Mouse (Mus musculus) intestine, postnatal 0 days (tissue): ENCODE data around the gene Soga3. TPM values are rescaled to one million over a fixed set of nuclear protein-coding genes. Genes with fewer than 3 reads are reported as not detected.

Experiments
- ATAC-seq: fragments of 200-750 bp; cut with Nextera tagmentation; 2 replicates; pipeline ENCODE4 v1.8.0; 2017; ENCODE audit warnings: mild to moderate bottlenecking, moderate TSS enrichment, moderate library complexity
- H3K27ac ChIP-seq: fragments of 300-500 bp; sonication (generic); 2 replicates; pipeline ENCODE4 v1.5.1; 2014; ENCODE audit warnings: mild to moderate bottlenecking, low read depth, low read length, moderate library complexity
- H3K27me3 ChIP-seq: fragments of 300-500 bp; sonication (generic); replicated peaks from 2 replicates; pipeline ENCODE4 v1.6.1; 2014; ENCODE audit warnings: low read length, mixed read lengths; ENCODE audit not compliant: control insufficient read depth, insufficient read depth
- H3K36me3 ChIP-seq: fragments of 300-500 bp; sonication (generic); 2 replicates; pipeline ENCODE4 v1.6.1; 2014; ENCODE audit warnings: mild to moderate bottlenecking, moderate library complexity; ENCODE audit not compliant: control insufficient read depth, insufficient read depth
- H3K4me1 ChIP-seq: fragments of 300-500 bp; sonication (generic); replicated peaks from 2 replicates; pipeline ENCODE4 v1.6.1; 2014; ENCODE audit warnings: antibody characterized with exemption, low read length, mixed read lengths; ENCODE audit not compliant: control insufficient read depth, insufficient read depth
- H3K4me2 ChIP-seq: fragments of 300-500 bp; sonication (generic); replicated peaks from 2 replicates; pipeline ENCODE4 v1.6.1; 2014; ENCODE audit warnings: low read depth, mild to moderate bottlenecking, moderate library complexity
- H3K4me3 ChIP-seq: fragments of 300-500 bp; sonication (generic); 2 replicates; pipeline ENCODE4 v1.5.1; 2014; ENCODE audit warnings: low read depth, low read length
- H3K9ac ChIP-seq: fragments of 300-500 bp; sonication (generic); 2 replicates; pipeline ENCODE4 v1.6.1; 2014; ENCODE audit warnings: mild to moderate bottlenecking, low read depth, low read length
- H3K9me3 ChIP-seq: fragments of 300-500 bp; sonication (generic); 2 replicates; pipeline ENCODE4 v1.6.1; 2016; ENCODE audit warnings: mixed run types; ENCODE audit not compliant: control insufficient read depth
- CTCF ChIP-seq: sonication (generic); IDR thresholded peaks from 2 replicates; pipeline ENCODE4 v1.5.1; 2016; ENCODE audit warnings: low read depth, mild to moderate bottlenecking, control low read depth, antibody characterized with exemption, moderate library complexity
- WGBS: fragments of 180-500 bp; shearing (Covaris S2); extraction: QIAGEN DNeasy Blood & Tissue Kit; methylation state at CpG from one replicate; pipeline ENCODE4 v1.1.7; 2014; 5-methylcytosine and 5-hydroxymethylcytosine counted together
- polyA plus RNA-seq: library from polyadenylated mRNA; unstranded; fragments of >200 nt; fragmentation: Nextera tagmentation; extraction: Ambion mirVana; gene quantifications from 2 replicates; pipeline ENCODE4 v1.2.1, GENCODE M21; 2015

The Soga3 gene
- polyA plus RNA-seq, 1 experiment from 2014 or later = 2.2 TPM

GRCm38 (mm10) chr10:29176881-29177280, 33.2 kb downstream of the Soga3 start:
- TF ChIP-seq CTCF = no peak
- Histone ChIP-seq H3K4me1 (no peaks in the 10 kb centered on the region), H3K27me3 (no peaks in the 10 kb centered on the region), H3K4me2 (no peak overlapping the region), H3K9ac (no peak overlapping the region), H3K4me3 (no peak overlapping the region), H3K36me3 (no peaks in the 10 kb centered on the region), H3K27ac (no peak overlapping the region), H3K9me3 (no peaks in the 10 kb centered on the region)
- WGBS = 86% methylated on average over 4 of the region's 4 CpGs
- ATAC-seq = no peak

- Histone ChIP-seq H3K27ac (no peak overlapping the region), H3K27me3 (no peaks in the 10 kb centered on the region), H3K4me2 (no peak overlapping the region), H3K4me3 (no peak overlapping the region), H3K9ac (no peak overlapping the region), H3K4me1 (no peaks in the 10 kb centered on the region), H3K9me3 (no peaks in the 10 kb centered on the region), H3K36me3 (no peaks in the 10 kb centered on the region)
- TF ChIP-seq CTCF = no peak
- 31% methylated on average over 2 of the region's 2 CpGs for WGBS
- no peak for ATAC-seq
These were observed 34.4 kb downstream of the Soga3 start for GRCm38 (mm10) chr10:29178003-29178402.

- 89% methylated on average over 3 of the region's 3 CpGs for WGBS
- H3K4me2 ChIP-seq = no peak overlapping the region
- H3K36me3 ChIP-seq = no peaks in the 10 kb centered on the region
- no peak overlapping the region for H3K9ac ChIP-seq
- H3K4me3 ChIP-seq = no peak overlapping the region
- no peaks in the 10 kb centered on the region for H3K9me3 ChIP-seq
- H3K27ac ChIP-seq = no peak overlapping the region
- no peaks in the 10 kb centered on the region for H3K4me1 ChIP-seq
- TF ChIP-seq CTCF = no peak
- ATAC-seq = no peak
- no peaks in the 10 kb centered on the region for H3K27me3 ChIP-seq
These were observed 36.6 kb downstream of the Soga3 start for GRCm38 (mm10) chr10:29180210-29180609.

DNA sequence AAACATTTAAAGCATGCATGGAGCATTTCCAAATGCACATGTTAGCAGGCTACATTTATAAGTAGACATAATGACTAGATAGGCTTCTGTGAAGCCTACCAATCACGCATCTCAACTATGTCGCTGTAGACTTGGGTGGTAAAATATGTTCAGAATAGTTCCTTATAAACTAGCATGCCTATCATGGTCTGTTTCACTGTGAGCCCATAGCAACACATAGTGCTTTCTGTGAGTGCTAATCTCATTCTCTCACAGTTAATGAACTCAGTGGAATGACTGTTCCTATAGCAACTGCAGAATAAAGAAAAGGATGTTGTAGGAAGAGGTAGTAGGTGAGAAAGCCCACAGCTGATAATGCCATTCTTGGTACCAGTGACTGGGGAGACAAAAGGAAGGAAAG, 37.4 kb downstream of the Soga3 start:
- H3K9ac ChIP-seq = no peak overlapping the region
- TF ChIP-seq CTCF = no peak
- H3K4me3 ChIP-seq = no peak overlapping the region
- no peak overlapping the region for H3K27ac ChIP-seq
- no peaks in the 10 kb centered on the region for H3K9me3 ChIP-seq
- no peak for ATAC-seq
- no peaks in the 10 kb centered on the region for H3K27me3 ChIP-seq
- no peak overlapping the region for H3K4me2 ChIP-seq
- H3K4me1 ChIP-seq = no peaks in the 10 kb centered on the region
- no peaks in the 10 kb centered on the region for H3K36me3 ChIP-seq
- 87% methylated on average over 2 of the region's 2 CpGs for WGBS

- no peaks in the 10 kb centered on the region for H3K9me3 ChIP-seq
- H3K27ac ChIP-seq = no peak overlapping the region
- ATAC-seq = no peak
- H3K4me3 ChIP-seq = no peak overlapping the region
- no peaks in the 10 kb centered on the region for H3K4me1 ChIP-seq
- TF ChIP-seq CTCF = no peak
- H3K9ac ChIP-seq = no peak overlapping the region
- H3K36me3 ChIP-seq = no peaks in the 10 kb centered on the region
- no peak overlapping the region for H3K4me2 ChIP-seq
- no peaks in the 10 kb centered on the region for H3K27me3 ChIP-seq
These were observed 50.1 kb downstream of the Soga3 start for GRCm38 (mm10) chr10:29193769-29194168.

DNA sequence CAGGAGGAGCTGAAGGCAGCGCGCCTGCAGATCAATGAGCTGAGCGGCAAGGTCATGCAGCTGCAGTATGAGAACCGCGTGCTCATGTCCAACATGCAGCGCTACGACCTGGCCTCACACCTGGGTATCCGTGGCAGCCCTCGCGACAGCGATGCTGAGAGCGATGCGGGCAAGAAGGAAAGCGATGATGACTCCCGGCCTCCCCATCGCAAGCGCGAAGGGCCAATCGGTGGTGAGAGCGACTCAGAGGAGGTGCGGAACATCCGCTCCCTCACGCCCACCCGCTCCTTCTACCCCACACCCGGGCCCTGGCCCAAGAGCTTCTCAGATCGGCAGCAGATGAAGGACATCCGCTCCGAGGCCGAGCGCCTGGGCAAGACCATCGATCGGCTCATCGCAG, 53.2 kb downstream of the Soga3 start:
- no peak for ATAC-seq
- TF ChIP-seq CTCF = no peak
- WGBS = 95% methylated on average over 33 of the region's 33 CpGs
- Histone ChIP-seq H3K36me3 (no peaks in the 10 kb centered on the region), H3K9ac (no peak overlapping the region), H3K4me3 (no peak overlapping the region), H3K9me3 (no peaks in the 10 kb centered on the region), H3K4me2 (no peak overlapping the region), H3K27me3 (no peaks in the 10 kb centered on the region), H3K27ac (no peak overlapping the region; the same call in 1 of the 2 replicates), H3K4me1 (no peaks in the 10 kb centered on the region)

- Histone ChIP-seq H3K9me3 (no peaks in the 10 kb centered on the region), H3K9ac (no peak within 1 kb of the TSS), H3K36me3 (no peaks in the 10 kb centered on the region), H3K4me3 (no peak within 1 kb of the TSS), H3K4me2 (no peak within 1 kb of the TSS), H3K4me1 (no peaks in the 10 kb centered on the region), H3K27ac (no peak within 1 kb of the TSS), H3K27me3 (no peaks in the 10 kb centered on the region)
- WGBS = 81% methylated on average over 7 of the region's 7 CpGs
- no peak for ATAC-seq
- TF ChIP-seq CTCF = no peak
These were observed 55.0 kb downstream of the Soga3 start, which contains the start of gene Gm49353 for GRCm38 (mm10) chr10:29198642-29199041. Gene Gm49353, plus strand, starts transcription at chr10:29198954.
